Mouse (Mus musculus): ENCODE results near the gene Tm9sf1. TPM values are rescaled to one million over a fixed set of nuclear protein-coding genes. Genes with fewer than 3 reads are reported as not detected.

Gene Tm9sf1
- polyA plus RNA-seq, 1 experiment from 2014 or later: 67.2 TPM

DNA sequence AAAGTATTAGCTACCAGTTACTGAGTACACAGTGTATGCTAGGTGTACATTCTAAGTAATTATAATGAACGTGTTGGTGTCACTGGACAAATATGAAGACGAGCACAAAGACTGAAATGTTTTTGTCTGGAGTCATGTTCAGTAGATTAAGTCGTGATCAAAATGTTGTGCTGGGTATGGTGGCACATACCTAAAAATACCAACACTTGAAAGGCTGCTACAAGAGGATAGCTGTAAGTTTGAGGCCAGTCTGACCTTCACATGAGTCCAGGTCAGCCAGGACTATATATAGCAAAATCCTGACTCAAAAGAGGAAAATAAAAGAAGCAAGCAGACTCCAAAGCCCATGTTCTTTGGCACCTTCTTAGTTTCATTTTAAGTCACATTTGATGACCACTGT lies 13.3 kb upstream of the Tm9sf1 start:
- Histone ChIP-seq H3K4me2 (replicated peaks) (no peak overlapping the region), H3K4me1 (peaks cover 10% of the 10 kb centered on the region), H3K27ac (replicated peaks) (no peak overlapping the region), H3K36me3 (peaks cover 18% of the 10 kb centered on the region), H3K9me3 (no peaks in the 10 kb centered on the region), H3K4me3 (no peak overlapping the region), H3K9ac (replicated peaks) (no peak overlapping the region), H3K27me3 (no peaks in the 10 kb centered on the region)
- ATAC-seq (replicated peaks): no peak
- WGBS: 90% methylated on average over 3 of the region's 3 CpGs

DNA sequence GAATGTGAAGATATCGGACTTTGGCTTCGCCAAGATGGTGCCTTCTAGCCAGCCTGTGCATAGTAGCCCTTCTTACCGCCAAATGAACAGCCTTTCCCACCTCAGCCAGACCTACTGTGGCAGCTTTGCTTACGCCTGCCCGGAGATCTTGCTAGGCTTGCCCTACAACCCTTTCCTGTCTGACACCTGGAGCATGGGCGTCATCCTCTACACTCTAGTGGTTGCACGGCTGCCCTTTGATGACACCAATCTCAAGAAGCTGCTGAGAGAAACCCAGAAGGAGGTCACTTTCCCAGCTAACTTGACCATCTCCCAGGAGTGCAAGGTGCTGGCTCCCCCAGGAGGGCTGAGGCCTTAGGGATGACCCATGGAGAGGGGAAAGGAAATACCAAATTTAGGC lies 7.9 kb upstream of the Tm9sf1 start:
- Histone ChIP-seq H3K4me2 (replicated peaks) (no peak overlapping the region), H3K4me1 (no peaks in the 10 kb centered on the region), H3K9me3 (no peaks in the 10 kb centered on the region), H3K27ac (replicated peaks) (no peak overlapping the region), H3K4me3 (no peak overlapping the region), H3K9ac (replicated peaks) (no peak overlapping the region), H3K36me3 (no peaks in the 10 kb centered on the region), H3K27me3 (no peaks in the 10 kb centered on the region)
- no peak for ATAC-seq (replicated peaks)
- 90% methylated on average over 7 of the region's 7 CpGs for WGBS

DNA sequence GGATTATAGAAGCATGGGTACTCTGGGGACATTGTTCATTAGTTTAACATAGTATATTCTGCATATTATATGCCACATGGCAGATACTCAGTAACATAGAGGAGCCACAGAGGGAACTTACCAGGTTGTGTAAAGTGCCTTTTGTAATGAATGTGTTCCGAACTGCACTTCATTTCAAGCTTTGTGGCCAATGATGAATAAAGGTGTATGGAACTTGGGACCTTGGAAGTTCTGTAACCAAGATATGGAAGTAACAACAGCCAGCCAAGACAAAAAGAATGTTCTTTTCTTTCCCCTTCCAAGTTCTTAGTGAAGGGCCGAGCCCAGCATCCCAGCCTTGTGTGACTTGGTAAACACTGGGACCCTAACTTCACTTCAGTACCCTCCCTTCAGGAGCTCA lies 6.3 kb upstream of the Tm9sf1 start, which contains the start of gene Tssk4:
Gene Tssk4 (plus strand): TSS at position 301 of the 400 bp plus-strand sequence.
- no peak within 1 kb of the TSS for H3K27ac ChIP-seq (replicated peaks)
- H3K27me3 ChIP-seq: no peaks in the 10 kb centered on the region
- H3K4me1 ChIP-seq: peaks cover 4% of the 10 kb centered on the region
- H3K4me2 ChIP-seq (replicated peaks): no peak within 1 kb of the TSS
- H3K36me3 ChIP-seq: no peaks in the 10 kb centered on the region
- ATAC-seq (replicated peaks): no peak
- no peaks in the 10 kb centered on the region for H3K9me3 ChIP-seq
- WGBS: 97% methylated on average over 2 of the region's 2 CpGs
- no peak within 1 kb of the TSS for H3K9ac ChIP-seq (replicated peaks)
- no peak within 1 kb of the TSS for H3K4me3 ChIP-seq

DNA sequence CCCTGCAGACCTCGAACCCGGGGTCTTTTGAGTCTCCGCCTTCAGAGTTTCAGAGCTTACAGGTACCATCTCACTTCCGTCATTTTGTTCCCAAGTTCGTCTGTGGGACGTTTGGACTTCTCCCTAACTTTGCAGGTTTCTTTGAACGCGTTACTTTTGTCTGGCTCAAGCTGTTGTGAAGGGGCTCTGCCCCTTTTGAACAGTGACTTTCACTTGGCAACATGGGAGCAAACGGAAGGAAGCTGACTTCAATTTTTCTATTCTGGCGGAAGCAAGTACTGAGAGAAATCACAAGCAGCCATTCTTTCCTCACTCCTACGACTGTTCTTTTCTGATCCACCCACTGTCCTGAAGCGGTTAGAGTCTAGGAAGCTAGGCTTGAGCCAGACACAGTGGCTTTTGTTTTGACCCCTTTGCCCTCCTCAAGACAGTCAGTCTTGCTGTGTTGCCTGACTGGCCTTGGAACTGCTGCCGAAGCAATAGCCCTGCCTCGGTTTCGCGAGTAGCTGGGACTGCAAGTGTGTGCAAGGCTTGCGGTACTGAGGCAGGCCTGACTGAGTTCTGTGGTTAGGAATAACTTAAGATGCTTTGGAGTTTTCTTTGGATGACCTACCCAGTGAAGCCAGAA lies 769 bp upstream of the Tm9sf1 start:
- H3K27ac ChIP-seq (replicated peaks): no peak overlapping the region
- no peak for ATAC-seq (replicated peaks)
- peak overlapping the region; percentile 76 for H3K4me2 ChIP-seq (replicated peaks)
- peak overlapping the region; percentile 71 for H3K4me3 ChIP-seq
- no peaks in the 10 kb centered on the region for H3K27me3 ChIP-seq
- no peaks in the 10 kb centered on the region for H3K9me3 ChIP-seq
- H3K9ac ChIP-seq (replicated peaks): peak overlapping the region; percentile 86
- H3K36me3 ChIP-seq: peaks cover 18% of the 10 kb centered on the region
- 29% methylated on average over 17 of the region's 17 CpGs for WGBS
- H3K4me1 ChIP-seq: peaks cover 22% of the 10 kb centered on the region

DNA sequence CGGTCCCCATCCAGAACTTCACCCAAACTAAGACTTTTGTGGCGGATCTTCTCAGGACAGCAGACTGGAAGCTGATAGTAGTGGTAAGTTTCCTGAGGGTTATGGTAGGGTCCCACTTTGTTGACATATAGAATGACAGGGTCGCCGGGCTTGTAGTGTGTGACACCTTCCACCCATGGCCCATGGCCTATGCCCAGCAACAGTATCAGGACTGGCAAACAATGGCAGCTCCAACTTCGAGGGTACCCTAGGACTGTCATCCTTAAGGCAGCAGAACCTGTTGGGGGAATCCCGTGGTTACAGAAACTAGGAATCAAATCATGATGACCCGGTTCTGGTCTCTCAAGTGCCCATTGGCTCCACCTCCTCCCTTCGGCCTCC lies 937 bp downstream of the Tm9sf1 start:
- peak overlapping the region; percentile 71 for H3K4me3 ChIP-seq
- no peaks in the 10 kb centered on the region for H3K27me3 ChIP-seq
- H3K27ac ChIP-seq (replicated peaks): peak overlapping the region; percentile 94
- H3K4me1 ChIP-seq: peaks cover 22% of the 10 kb centered on the region
- H3K9ac ChIP-seq (replicated peaks): peak overlapping the region; percentile 86
- peak; percentile 57 for ATAC-seq (replicated peaks)
- H3K4me2 ChIP-seq (replicated peaks): peak overlapping the region; percentile 76
- no peaks in the 10 kb centered on the region for H3K9me3 ChIP-seq
- H3K36me3 ChIP-seq: peaks cover 34% of the 10 kb centered on the region
- 20% methylated on average over 8 of the region's 8 CpGs for WGBS

DNA sequence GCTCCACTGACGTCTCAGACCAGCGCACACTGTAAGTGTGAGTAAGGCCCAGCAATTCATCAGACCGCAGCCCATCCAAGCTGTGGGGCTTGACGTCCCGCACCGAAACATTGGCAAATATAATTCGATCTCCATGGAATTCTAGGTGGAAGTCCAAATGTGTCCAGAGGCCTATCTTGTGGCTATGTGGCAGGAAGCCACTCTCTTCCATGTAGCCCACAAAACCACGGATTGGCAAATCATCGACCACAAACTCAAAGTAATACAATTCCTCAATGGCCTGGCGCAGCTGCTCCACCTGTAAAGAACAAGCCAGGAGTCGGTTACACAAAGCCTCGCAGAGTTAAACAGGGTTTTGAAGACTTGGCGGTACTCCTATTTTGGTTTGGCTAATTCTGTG lies 2.3 kb downstream of the Tm9sf1 start:
- Histone ChIP-seq H3K4me1 (peaks cover 23% of the 10 kb centered on the region), H3K9me3 (no peaks in the 10 kb centered on the region), H3K4me3 (no peak overlapping the region), H3K27ac (replicated peaks) (no peak overlapping the region), H3K36me3 (peaks cover 45% of the 10 kb centered on the region), H3K9ac (replicated peaks) (no peak overlapping the region), H3K27me3 (no peaks in the 10 kb centered on the region), H3K4me2 (replicated peaks) (no peak overlapping the region)
- WGBS: 97% methylated on average over 13 of the region's 13 CpGs
- ATAC-seq (replicated peaks): no peak

DNA sequence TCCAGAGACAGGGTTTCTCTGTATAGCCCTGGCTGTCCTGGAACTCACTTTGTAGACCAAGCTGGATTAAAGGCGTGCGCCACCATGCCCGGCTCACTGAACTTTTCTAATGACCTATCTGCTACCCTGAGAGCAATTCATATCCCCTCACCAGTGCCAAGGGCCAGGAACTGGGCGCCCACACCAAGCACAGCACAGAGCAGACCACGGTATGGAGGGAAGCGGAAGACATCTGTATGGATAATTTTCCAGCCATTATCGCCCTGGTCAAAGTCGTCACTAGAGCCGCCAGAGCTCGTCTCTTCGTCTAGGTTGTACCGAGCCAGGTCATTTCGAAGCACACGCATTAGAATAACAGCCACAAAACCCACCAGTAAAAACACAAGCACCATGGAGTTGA lies 2.8 kb downstream of the Tm9sf1 start:
- Histone ChIP-seq H3K36me3 (peaks cover 47% of the 10 kb centered on the region), H3K4me1 (peaks cover 28% of the 10 kb centered on the region), H3K27me3 (no peaks in the 10 kb centered on the region), H3K9ac (replicated peaks) (no peak overlapping the region), H3K9me3 (no peaks in the 10 kb centered on the region), H3K4me2 (replicated peaks) (no peak overlapping the region), H3K27ac (replicated peaks) (no peak overlapping the region), H3K4me3 (no peak overlapping the region)
- ATAC-seq (replicated peaks): no peak
- WGBS: 98% methylated on average over 14 of the region's 14 CpGs

DNA sequence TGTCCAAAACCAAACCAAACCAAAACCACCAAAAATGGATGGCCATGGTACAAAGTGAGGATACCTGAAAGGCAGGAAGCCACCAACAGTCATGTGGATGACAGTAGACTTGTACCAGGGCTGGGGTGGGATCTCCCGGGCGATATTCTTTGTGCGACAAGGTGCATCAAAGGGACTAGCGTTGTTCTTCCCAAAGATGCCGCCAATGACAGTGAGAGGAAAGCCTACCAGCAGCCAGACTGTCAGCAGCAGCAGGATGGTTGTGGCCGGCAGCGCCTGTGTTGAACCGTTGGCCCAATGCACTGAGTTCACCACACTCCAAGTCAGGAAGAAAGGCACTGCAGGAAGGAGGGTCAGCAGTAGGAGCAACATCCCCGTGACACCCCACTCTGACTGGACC lies 5.8 kb downstream of the Tm9sf1 start, which contains the start of gene Gm49378:
Gene Gm49378 (minus strand): TSS at position 101 of the 400 bp plus-strand sequence.
- Histone ChIP-seq H3K4me3 (no peak within 1 kb of the TSS), H3K27me3 (no peaks in the 10 kb centered on the region), H3K36me3 (peaks cover 56% of the 10 kb centered on the region), H3K9ac (replicated peaks) (no peak within 1 kb of the TSS), H3K4me1 (peaks cover 25% of the 10 kb centered on the region), H3K9me3 (no peaks in the 10 kb centered on the region), H3K27ac (replicated peaks) (no peak within 1 kb of the TSS), H3K4me2 (replicated peaks) (no peak within 1 kb of the TSS)
- WGBS: 94% methylated on average over 9 of the region's 9 CpGs
- no peak for ATAC-seq (replicated peaks)

DNA sequence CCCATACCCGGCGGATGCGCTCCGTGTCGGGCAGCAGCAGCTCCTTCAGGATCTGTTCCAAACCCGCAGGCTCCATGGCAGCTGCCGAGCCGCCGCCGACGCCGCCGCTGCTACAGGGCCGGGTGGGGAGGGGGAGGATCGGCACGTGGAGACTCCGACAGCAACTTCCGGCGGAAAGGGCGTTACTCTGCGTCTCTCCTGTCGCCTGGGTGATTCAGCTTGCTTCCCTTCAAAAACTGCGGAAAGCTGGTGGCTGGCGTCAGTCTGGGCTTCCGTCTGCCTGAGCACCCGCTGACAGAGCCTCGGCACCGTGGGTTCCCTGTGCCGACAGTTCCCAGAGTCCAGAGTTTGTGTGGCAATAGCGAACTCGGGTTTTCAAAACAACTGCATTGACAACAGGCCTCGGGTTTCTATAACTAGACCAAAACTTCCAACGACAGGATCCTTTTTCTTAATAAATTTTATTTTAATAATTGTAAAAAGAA lies 8.0 kb downstream of the Tm9sf1 start, which contains the start of gene Ipo4:
Gene Ipo4 (minus strand): TSS at position 435 of the 485 bp plus-strand sequence.
- H3K9ac ChIP-seq (replicated peaks): peak within 1 kb of the TSS; percentile 80
- peak within 1 kb of the TSS; percentile 91 for H3K4me2 ChIP-seq (replicated peaks)
- peak within 1 kb of the TSS; percentile 89 for H3K27ac ChIP-seq (replicated peaks)
- peak within 1 kb of the TSS; percentile 77 for H3K4me3 ChIP-seq
- WGBS: 1% methylated on average over 33 of the region's 33 CpGs
- H3K9me3 ChIP-seq: no peaks in the 10 kb centered on the region
- peaks cover 17% of the 10 kb centered on the region for H3K4me1 ChIP-seq
- H3K27me3 ChIP-seq: no peaks in the 10 kb centered on the region
- ATAC-seq (replicated peaks): peak; percentile 93
- H3K36me3 ChIP-seq: peaks cover 67% of the 10 kb centered on the region

DNA sequence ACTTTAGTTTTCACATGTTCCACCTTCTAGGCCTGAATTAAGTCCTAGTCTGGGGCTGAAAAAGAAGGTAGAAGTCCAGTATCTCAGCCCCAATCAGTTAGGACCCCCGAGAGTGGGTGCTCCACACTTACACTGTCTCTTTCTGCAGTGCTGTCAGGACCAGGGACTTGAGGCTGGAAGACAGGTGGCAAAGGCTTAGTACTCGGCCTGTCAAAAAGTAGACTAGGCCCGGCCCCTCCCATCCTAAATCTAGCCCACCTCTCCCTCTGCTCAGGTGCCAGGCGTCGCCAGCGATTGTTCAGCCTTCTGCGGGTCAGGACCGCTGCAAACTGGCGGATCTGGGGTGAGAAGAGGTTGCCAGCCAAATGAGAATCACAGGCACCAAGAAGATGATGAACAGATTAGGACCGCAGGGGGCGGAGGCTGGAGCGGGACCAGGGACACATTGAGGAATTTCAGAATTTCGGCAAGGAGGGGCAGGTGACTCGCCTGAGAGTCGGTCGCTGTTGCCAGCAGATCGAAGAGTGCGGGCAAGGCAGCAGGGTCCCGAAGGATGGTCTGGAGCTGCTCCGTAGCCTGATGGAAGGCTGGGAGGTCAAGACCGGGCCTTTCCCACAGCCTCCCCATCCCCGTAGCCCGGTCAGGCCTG lies 8.6 kb downstream of the Tm9sf1 start:
- peak overlapping the region; percentile 89 for H3K27ac ChIP-seq (replicated peaks)
- no peaks in the 10 kb centered on the region for H3K27me3 ChIP-seq
- WGBS: 4% methylated on average over 23 of the region's 23 CpGs
- H3K36me3 ChIP-seq: peaks cover 67% of the 10 kb centered on the region
- H3K4me1 ChIP-seq: peaks cover 17% of the 10 kb centered on the region
- H3K9me3 ChIP-seq: no peaks in the 10 kb centered on the region
- peak overlapping the region; percentile 91 for H3K4me2 ChIP-seq (replicated peaks)
- peak; percentile 85 for ATAC-seq (replicated peaks)
- H3K9ac ChIP-seq (replicated peaks): peak overlapping the region; percentile 80
- peak overlapping the region; percentile 77 for H3K4me3 ChIP-seq

DNA sequence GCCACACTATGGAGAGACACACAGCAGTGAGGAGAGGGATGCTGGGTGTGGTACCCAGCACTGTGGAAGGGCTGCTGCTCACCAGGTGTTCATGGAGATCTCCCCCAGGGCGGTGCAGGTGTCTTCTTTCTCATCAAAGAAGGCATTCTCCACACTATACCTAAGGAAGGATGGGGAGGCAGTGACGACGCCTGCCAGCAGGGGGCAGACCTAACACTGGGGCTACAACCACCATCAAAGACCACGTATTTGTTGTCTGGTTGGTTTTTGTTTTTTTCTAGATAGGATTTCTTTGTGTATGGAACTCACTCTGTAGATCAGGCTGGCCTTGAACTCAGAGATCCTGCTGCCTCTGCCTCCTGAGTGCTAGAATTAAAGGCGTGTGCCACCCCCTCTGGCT lies 14.3 kb downstream of the Tm9sf1 start:
- Histone ChIP-seq H3K36me3 (peaks cover 84% of the 10 kb centered on the region), H3K4me3 (no peak overlapping the region), H3K4me2 (replicated peaks) (no peak overlapping the region), H3K4me1 (peaks cover 3% of the 10 kb centered on the region), H3K27me3 (no peaks in the 10 kb centered on the region), H3K9me3 (no peaks in the 10 kb centered on the region), H3K27ac (replicated peaks) (no peak overlapping the region), H3K9ac (replicated peaks) (no peak overlapping the region)
- 49% methylated on average over 5 of the region's 5 CpGs for WGBS
- ATAC-seq (replicated peaks): no peak

DNA sequence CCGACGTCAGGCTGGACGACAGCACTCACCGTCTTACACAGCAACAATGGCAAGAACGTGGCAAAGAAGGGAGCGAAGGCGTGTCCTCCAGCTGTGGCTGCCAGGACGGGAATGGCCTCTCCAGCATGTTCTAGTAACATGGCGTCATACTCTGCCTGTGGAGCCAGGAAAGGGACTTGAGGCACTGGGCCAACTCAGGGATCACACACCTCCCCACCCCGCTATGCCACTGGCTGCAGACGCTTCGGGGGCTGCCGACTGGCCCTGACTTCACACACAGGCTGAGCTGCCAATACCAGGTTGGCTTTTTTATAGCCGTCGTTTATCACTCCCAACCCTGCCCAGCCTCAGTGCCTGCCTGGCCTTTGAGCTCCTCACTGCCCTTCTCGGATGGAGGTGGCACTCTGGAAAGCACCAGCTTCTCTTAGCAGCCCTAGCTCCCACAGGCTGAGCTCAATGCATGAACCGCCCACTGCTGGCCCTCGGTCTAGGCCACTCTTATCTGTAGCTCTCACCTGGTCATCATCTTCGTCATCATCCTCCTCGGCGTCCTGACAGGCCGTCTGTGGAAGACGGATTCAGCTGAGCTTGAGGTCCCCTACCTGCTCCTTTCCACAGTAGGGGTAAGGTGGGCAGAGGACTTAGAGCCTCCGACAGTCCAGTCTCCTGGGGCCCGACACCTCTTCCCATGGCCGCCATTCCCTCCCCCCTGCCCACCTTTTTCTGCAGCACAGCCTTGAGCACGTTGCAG lies 15.4 kb downstream of the Tm9sf1 start:
- Histone ChIP-seq H3K36me3 (peaks cover 80% of the 10 kb centered on the region), H3K4me1 (no peaks in the 10 kb centered on the region), H3K9me3 (no peaks in the 10 kb centered on the region), H3K27ac (replicated peaks) (no peak overlapping the region), H3K4me2 (replicated peaks) (no peak overlapping the region), H3K4me3 (no peak overlapping the region), H3K27me3 (no peaks in the 10 kb centered on the region), H3K9ac (replicated peaks) (no peak overlapping the region)
- no peak for ATAC-seq (replicated peaks)
- 92% methylated on average over 27 of the region's 27 CpGs for WGBS
